Mouse (Mus musculus) bone marrow macrophage, adult 2 months (primary cell): ENCODE results near the gene Efcab11. TPM values are rescaled to one million over a fixed set of nuclear protein-coding genes. Genes with fewer than 3 reads are reported as not detected.

Experiments
- H3K27ac ChIP-seq: 2 replicates; pipeline ENCODE4 v1.5.1; 2012; ENCODE audit warnings: low read depth, low read length; ENCODE audit not compliant: insufficient read depth
- H3K4me1 ChIP-seq: 2 replicates; pipeline ENCODE4 v1.6.1; 2012; ENCODE audit warnings: low read length; ENCODE audit not compliant: control insufficient read depth, insufficient read depth
- H3K4me3 ChIP-seq: 2 replicates; pipeline ENCODE4 v1.5.1; 2012; ENCODE audit warnings: mild to moderate bottlenecking, low read length, moderate library complexity; ENCODE audit not compliant: insufficient read depth
- CTCF ChIP-seq: IDR thresholded peaks from 2 replicates; pipeline ENCODE4 v1.5.1; 2012; ENCODE audit warnings: low read depth, mild to moderate bottlenecking, low read length, moderate library complexity
- POLR2A ChIP-seq: IDR thresholded peaks from 2 replicates; pipeline ENCODE4 v1.6.1; 2012; ENCODE audit warnings: mild to moderate bottlenecking, low read depth, low read length, borderline replicate concordance
- polyA plus RNA-seq: library from polyadenylated mRNA; stranded (reverse); fragments of >200 nt; gene quantifications from 2 replicates; pipeline ENCODE4 v1.2.4, GENCODE M21; 2012; ENCODE audit not compliant: missing spikeins, insufficient read depth, insufficient read length

Gene Efcab11
- polyA plus RNA-seq, 1 experiment, result 3.5 TPM

DNA sequence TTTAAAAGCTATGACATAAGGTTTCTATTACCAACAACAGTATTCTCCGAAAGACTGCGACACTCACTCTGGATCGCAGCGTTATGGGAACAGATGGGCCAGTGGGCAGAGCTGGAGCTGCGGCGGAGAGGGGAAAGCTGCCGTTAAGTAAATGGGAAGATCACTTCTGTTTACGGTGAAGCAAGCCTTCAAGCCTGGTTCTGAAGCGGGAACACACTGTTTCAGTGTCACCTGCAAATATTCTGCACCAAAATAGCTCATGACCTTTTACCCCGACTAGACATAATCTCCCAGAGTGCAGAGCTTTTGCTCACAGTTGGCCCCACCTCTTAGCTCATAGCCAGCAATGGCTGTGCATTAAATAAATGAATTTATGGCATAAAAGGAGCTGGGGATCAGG lies 162.9 kb downstream of the Efcab11 start:
- Histone ChIP-seq H3K4me3 (no peak overlapping the region), H3K4me1 (no peaks in the 10 kb centered on the region), H3K27ac (no peak overlapping the region)
- no peak for TF ChIP-seq POLR2A
- no peak for TF ChIP-seq CTCF

DNA sequence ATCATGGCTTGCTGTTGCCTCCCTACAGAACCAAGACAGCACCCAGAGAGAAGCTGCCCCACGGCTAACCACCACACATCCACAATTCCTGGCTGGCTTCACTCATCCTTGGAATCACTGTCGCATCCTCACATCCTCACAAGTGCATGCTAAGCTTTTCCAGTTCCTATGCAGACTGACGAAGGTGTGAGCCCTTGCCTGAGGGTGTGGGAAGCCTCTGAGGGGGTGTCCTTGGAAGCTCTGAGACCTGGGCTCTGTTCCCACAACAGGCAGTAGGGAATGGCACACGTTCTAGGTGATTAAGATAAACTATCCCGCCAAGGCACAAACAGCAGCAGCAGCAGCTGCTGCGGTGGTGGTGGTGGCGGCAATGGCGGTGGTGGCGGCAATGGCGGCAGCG lies 164.5 kb downstream of the Efcab11 start:
- H3K4me3 ChIP-seq, result no peak overlapping the region
- no peak overlapping the region for H3K27ac ChIP-seq
- 0 out of 2 replicates have a peak, but pooled peaks cover 3% of the 10 kb centered on the region for H3K4me1 ChIP-seq
- no peak for TF ChIP-seq POLR2A
- TF ChIP-seq CTCF, result no peak

GRCm38 (mm10) chr12:99718161-99718560 lies 166.1 kb downstream of the Efcab11 start:
- TF ChIP-seq CTCF (no peak), POLR2A (no peak)
- H3K27ac ChIP-seq, result no peak overlapping the region
- 0 out of 2 replicates have a peak, but pooled peaks cover 3% of the 10 kb centered on the region for H3K4me1 ChIP-seq
- no peak overlapping the region for H3K4me3 ChIP-seq

- Histone ChIP-seq H3K27ac (no peak overlapping the region), H3K4me1 (0 out of 2 replicates have a peak, but pooled peaks cover 3% of the 10 kb centered on the region), H3K4me3 (no peak overlapping the region)
- TF ChIP-seq CTCF (no peak), POLR2A (no peak)
Observed at GRCm38 (mm10) chr12:99716038-99716610, 168.1 kb downstream of the Efcab11 start.

DNA sequence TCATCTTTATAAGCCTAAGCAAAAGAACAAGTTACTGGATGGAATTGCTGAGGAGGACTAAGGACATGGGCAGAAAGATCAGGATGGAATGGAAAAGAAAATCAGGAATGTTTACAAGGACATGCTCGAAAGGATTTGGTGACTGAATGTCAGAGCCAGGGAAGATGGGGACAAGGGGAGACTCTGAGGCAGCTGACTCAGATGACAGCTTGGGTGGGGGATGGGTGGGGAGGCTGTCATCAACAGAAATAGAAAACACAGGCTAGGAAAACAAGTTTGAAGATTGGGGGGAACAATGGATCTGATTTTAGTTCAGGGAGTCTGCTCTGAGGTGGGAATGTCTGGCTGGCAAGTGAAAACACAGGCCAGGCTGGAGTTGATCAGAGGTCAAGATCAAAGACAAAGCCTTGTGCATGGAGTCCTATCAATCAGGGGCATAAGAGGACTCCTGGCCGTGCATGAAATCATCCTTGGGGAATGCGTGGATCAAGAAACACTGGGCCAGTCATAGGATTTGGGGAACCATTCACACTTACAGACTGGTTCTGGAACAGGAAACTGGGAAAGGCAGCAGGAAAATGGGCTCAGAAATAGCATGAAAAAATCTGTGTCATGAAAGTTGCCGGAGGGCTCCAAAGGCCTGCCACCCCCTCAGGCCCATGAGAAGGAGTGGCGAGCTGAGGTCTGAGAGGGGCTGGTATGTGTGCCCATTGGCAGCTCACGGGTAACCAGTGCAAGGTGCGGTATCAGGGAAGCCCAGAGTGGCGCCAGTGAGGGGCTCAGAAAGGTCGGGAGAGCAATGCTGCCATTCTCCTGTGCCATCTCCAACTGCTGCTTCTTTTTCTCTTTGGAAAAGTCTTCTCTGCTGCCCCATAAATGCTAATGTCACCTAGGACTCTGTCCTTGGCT lies 168.9 kb downstream of the Efcab11 start:
- Histone ChIP-seq H3K27ac (no peak overlapping the region), H3K4me3 (no peak overlapping the region), H3K4me1 (0 out of 2 replicates have a peak, but pooled peaks cover 3% of the 10 kb centered on the region)
- TF ChIP-seq POLR2A (no peak), CTCF (no peak)

DNA sequence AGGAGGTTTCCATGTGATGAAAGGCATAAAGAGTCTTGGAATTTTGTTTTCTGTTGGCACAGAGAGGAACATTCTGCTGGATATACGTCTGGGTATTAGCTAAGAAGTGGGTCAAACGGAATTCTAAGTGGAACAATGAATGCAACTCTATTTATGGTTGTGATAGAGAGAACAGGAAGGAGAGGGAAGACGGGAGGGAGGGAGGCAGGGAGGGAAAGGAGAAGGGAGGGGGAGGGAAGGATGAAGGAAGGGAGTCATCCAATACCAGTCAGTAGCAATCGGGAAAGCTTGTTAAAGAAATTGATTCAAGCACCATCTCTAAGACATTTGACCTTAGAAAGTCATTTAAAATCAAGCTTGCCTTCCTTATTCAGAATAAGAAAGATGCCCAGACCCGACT lies 172.0 kb downstream of the Efcab11 start:
- TF ChIP-seq POLR2A (no peak), CTCF (no peak)
- H3K27ac ChIP-seq, result no peak overlapping the region
- H3K4me3 ChIP-seq, result no peak overlapping the region
- 0 out of 2 replicates have a peak, but pooled peaks cover 3% of the 10 kb centered on the region for H3K4me1 ChIP-seq

DNA sequence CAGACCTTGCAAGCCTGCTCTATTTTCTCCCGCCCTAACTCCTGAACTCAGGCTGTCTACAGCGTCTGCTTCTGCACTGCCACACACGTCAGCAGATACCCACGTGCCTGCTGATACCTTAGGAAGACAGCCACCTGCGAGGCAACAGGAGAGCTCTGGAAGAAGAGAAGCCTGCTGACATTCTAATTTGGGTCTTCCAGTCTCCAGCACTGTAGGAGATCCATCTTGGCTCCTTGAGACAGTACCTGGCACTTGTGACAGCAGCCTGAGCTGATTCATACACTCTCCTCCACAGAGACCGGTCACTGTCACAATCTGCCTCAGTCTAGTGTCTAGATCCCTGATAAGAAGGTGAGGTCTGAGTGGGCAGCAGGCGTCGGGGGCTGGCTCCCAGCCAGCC lies 182.0 kb downstream of the Efcab11 start:
- H3K27ac ChIP-seq, result no peak overlapping the region
- peaks cover 3% of the 10 kb centered on the region for H3K4me1 ChIP-seq
- no peak overlapping the region for H3K4me3 ChIP-seq
- TF ChIP-seq CTCF (no peak), POLR2A (no peak)

GRCm38 (mm10) chr12:99700380-99700779 lies 183.9 kb downstream of the Efcab11 start:
- TF ChIP-seq POLR2A (no peak), CTCF (no peak)
- Histone ChIP-seq H3K27ac (no peak overlapping the region), H3K4me1 (peaks cover 3% of the 10 kb centered on the region), H3K4me3 (no peak overlapping the region)

DNA sequence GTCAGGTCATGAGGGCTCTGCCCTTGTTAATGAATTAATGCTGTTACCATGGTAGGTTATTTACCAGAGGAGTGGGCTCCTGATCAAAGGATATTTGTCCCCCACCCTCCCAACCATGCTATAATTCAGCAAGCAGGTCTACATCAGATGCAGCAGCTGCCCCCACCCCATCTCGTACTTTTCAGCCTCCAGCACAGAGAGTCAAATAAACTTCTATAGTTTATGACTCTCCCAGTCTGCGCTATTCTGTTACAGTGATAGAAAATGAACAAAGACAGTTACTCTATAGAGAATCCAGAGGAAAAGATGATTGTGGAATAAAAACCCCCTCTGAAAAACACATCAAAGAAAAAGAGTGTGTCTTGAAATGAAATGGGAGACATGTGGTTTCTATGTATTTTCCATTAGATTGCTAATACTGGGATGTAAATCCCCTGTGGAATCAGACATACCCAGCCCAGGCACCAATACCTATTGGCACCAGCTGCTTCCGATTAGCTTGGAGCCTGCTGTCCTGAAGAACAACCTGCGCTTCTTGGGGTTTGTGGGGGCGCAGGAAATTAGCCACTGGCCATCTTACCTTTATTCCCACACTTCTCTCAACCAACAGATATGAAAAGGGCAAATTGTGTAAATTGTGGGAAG lies 184.7 kb downstream of the Efcab11 start:
- TF ChIP-seq CTCF, result no peak
- no peak for TF ChIP-seq POLR2A

More for the DNA sequence above, 184.7 kb downstream of the Efcab11 start:
- peaks cover 3% of the 10 kb centered on the region for H3K4me1 ChIP-seq
- H3K27ac ChIP-seq, result no peak overlapping the region
- H3K4me3 ChIP-seq, result no peak overlapping the region
